Mouse (Mus musculus): ENCODE data around the gene 2900011O08Rik. TPM values are rescaled to one million over a fixed set of nuclear protein-coding genes. Genes with fewer than 3 reads are reported as not detected.

The 2900011O08Rik gene
- total RNA-seq, 1 experiment from 2014 or later: not detected

DNA sequence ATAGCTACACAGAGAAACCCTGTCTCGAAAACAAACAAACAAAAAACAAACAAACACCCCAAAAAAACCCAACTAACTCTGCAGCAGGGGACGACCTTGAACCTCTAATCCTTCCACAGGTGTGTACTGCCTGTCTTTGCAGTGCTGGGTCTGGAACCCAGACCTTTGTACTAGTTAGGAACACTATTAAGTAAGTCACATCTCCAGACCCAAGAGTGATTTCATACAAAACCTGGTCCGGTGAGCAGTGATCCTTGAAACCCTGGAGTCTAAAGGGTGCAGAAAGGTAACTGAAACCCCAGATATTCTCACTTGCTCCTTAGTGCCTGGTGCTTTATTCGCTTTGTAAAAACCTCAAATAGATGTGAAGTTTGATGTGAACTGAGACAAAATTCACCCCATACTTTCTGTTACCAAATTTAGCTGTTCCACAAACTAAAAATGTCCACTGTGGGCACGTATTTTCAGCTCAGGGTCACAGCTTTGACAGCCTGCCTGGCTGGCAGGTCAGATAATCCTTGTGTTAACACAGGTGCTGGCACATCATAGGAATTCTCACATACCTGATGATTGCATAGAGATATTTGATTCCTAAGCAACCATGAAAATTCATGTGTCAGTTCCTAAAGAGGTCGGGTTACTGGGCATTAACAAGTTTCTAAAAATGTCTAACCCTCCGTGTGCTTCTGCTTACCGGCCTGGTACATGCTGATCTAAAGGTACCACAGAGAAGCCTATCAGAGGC, 17.2 kb downstream of the 2900011O08Rik start:
- ATAC-seq (replicated peaks; ENCODE audit: low read depth, poor library complexity, severe bottlenecking): no peak

DNA sequence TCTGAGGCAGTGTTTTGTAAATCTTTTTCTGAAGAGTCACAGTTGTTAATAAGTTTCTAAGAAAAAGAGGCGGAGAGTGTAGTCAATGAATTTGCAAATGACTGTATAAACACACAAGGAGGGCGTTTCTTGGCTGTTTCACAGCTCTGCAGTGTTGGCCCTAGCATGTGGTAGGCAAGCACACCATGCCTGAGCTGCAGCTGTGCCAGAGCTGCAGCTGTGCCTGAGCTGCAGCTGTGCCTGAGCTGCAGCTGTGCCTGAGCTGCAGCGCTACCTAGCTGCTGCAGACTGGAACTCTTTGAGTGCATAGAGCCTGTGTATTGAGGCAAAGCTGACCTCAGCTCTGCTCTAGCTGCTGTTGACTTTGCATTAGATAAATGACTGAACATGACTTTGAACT, 17.8 kb downstream of the 2900011O08Rik start:
- ATAC-seq (replicated peaks; ENCODE audit: low read depth, poor library complexity, severe bottlenecking): peak; percentile 84

DNA sequence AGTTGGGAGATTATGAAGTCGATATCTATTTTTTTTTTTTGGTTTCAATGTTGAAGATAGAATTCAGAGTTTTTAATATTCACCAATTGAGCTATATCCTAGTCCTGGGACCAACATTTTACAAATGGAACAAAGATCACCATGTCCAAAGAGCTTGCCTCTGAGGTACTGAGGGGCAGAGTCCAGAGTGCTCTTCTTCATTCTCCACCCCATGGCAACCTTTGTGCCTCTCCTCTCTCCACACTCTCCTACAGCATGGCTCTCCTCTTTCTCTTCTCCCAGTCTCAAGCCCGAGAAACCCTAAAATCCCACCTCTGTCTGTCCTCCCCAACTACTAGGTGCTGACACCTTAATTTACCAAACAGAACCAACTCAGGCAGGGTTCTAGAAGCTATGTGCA, 18.3 kb downstream of the 2900011O08Rik start:
- no peak for ATAC-seq (replicated peaks; ENCODE audit: low read depth, poor library complexity, severe bottlenecking)

DNA sequence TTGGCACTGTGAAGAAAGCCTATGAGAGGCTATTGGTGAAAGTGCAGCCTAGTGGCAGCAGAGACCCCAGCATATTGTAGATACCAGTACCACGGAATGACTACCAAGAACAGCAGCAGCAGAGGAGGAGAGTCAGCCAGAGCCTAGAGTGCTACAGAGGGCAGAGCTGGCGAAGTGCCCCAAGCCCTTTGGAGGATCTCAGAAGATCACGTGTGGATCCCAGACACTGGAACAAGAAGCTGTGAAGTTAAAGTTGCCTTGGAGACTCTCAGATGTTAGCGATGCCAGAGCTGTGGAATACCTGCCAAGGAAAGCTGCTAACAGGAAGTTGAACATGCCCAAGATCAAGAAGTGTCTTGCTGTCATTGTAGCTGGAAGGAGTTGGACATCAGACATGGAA, 18.9 kb downstream of the 2900011O08Rik start:
- ATAC-seq (replicated peaks; ENCODE audit: low read depth, poor library complexity, severe bottlenecking): no peak

DNA sequence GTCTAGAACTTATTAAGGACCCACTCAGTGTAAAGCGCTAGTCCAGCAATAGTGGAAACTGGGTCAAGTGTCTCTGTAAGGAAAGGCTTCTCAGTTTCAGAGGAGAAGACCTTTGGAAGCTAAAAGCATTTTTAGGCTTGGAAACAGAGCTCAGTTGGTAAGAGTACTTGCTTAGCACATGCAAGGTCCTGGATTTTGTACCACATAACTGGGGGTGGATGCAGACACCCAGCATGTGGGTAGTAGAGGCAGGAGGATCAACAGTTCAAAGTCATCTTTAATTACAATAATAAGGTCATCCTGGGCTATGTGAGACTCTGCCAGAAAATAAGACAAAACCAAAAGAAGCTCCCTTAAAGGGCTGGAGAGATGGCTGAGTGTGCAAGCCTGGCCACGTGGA, 21.7 kb downstream of the 2900011O08Rik start:
- no peak for ATAC-seq (replicated peaks; ENCODE audit: low read depth, poor library complexity, severe bottlenecking)

DNA sequence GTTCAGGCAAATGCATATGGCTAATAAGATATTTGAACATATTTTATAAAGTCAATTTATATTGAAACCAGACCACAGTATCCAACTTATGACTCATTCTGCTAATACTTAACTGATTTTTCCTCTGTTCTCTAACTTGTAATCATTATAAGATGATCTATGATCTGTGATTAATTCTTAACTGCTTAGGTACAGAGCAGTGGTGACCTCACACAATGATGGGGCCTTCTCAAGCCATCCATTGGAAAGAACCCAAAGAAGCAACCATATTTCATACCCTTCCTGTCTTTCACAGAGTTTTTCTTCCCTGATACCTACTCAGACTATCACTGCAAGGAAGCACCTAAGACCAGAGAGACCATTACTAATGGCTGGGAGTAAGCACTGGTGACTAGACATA, 22.3 kb downstream of the 2900011O08Rik start:
- no peak for ATAC-seq (replicated peaks; ENCODE audit: low read depth, poor library complexity, severe bottlenecking)

DNA sequence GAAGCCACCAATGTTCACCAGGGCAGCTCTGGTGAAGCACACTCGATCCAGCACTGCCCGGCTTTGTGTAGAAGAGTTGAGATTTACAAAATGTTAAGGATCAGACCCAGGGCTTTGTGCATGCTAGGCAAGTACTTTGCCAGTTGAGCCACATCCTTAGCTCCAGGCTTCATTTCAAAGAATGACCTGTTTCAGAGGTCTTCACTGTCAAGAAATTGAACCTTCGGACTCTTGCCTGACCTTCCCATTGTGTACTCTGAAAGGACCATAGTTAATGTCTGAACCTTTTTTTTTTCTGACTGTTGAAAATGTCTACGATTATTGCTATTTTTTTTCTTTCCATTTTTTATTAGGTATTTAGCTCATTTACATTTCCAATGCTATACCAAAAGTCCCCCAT, 23.6 kb downstream of the 2900011O08Rik start:
- no peak for ATAC-seq (replicated peaks; ENCODE audit: low read depth, poor library complexity, severe bottlenecking)

DNA sequence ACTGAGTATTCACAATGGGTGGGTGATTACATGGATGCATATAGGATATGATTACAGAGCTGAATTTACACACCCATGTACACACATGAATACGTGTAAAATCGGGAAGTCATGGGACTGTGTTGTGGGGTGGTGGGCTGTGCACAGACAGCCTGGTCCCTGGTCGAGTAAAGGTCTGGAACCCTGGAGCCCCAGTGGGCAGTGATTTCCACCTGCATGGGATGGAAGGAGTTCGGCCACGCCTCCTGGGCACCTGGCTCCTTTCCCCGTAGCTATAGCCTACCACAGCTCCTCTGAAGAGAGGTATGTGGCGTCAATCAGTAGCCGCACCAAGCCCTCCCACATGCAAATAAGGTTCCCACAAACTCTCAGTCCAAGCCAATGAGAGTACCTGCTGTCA, 30.9 kb downstream of the 2900011O08Rik start:
- no peak for ATAC-seq (replicated peaks; ENCODE audit: low read depth, poor library complexity, severe bottlenecking)

DNA sequence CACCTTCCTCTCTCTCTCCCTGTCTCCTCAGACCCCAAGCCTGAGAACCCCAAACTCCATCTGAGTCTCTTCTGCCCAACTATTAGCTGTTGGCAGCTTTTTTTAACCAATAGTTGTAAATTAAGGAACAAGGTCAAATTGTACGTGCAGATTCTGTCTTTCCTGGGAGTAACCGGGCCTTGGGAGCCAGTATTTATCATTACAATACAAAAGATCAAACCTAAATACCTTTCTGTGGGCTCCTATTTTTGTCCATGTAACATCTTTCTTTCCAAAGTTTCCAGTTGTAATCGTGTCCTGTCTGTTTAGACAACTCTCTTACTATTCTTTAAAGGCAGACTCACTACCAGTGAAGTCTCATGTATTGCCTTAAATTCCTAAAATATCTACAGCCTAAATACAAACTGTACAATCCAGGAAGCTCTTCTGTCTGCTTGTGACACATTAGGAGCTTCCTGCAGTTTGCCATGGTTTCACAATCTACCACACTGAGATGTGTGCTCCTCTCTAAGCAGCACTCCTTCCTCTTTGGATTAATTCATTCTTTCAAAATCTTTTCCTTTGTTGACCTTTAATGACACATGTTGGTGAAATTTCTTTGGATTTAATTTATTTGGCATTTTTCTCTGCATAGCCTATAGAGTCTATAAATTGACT, 34.9 kb downstream of the 2900011O08Rik start:
- peak; percentile 68 for ATAC-seq (replicated peaks; ENCODE audit: low read depth, poor library complexity, severe bottlenecking)

DNA sequence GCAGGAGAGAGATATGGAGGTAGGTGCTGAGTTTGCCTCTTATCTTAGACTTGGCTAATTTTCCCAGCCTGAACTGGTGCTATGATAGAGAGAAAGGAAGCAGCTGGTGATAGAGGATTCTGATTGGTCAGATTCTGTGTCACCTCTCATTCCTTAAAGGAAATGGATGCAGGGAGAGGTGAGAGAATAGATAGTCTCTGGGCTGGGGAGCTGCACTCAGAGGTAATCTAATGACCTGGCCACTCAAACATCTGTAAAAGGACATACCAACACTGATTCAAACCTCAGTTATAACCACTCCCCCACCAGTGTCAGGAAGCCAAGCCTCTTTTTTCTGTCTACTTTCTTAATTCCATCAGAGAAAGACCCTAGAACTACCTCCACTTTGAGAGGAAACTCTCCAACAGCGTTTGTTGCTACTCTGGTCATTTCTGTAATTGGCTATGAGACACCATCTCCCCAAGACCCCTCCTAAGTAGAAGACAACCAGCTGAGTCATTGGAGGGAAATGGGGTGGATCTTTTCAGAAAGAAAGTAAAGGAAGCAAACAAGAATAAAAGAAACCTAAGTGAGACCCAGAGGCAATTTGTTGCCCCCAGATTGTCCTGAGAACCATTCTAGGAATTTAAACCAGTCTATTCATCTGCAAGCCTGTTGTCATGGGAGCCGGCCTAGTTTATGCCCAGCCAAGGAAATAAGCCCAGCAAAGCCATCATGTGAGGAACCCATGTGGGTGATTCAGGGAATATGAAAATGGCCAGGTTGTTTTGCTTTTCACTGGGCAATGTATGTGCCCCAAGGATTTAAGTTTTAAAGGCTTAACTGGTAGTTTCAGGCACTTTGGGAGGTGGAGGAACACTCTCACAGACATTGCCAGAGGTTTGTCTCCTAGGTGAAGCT, 38.9 kb downstream of the 2900011O08Rik start:
- no peak for ATAC-seq (replicated peaks; ENCODE audit: low read depth, poor library complexity, severe bottlenecking)

DNA sequence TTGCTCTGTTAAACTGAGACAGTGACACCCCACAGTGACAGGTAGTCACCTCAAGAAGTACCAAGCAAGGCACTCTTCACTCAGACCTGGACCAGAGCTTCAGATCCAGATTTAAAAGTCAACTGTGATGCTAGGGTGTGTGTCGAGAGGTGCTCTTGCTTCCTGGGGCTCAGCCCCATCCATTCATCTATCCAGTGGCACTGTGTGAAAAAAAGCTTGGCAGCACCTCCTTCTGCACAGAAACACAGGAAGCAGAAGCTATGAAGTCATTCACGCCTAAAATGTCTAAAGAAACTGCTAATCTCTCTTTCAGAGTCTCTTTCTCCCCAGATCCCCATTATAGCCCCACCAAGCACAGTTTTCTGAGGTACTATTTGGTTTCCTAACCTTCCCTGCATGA, 42.7 kb downstream of the 2900011O08Rik start:
- ATAC-seq (replicated peaks; ENCODE audit: low read depth, poor library complexity, severe bottlenecking): no peak

DNA sequence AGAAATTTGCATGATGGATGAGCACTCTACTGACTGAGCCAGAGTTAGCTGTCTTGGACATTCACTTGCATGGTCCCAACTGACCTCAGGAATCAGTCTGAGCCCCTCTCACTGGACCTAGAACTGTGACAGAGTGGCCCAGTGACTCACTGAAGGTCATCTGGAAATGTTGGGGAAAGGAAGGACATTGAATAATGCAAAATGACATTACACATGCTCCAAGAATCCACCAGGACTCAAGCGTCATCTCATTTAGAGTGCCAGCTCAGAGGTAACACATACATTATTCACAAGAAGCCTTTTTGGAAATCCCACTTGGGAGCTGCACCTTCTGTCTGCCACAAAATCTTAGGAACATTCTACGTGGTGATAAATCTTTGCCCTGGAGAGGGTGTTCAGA, 43.4 kb downstream of the 2900011O08Rik start:
- ATAC-seq (replicated peaks; ENCODE audit: low read depth, poor library complexity, severe bottlenecking): no peak

DNA sequence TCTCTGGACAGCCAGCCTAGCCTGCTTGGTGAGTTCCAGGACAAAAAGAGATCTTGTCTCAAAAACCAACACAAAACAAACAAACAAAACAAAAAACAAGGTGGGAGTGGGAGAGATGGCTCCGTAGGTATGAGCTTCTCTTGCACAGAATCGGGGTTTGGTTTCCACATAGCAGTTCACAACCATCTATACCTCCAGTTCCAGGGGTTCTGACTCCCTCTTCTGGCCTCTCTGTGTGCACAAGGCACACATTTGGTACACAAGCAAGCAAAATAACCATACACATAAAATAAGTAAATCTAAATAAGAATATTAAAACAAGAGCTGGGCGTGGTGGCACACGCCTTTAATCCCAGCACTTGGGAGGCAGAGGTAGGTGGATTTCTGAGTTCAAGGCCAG, 44.2 kb downstream of the 2900011O08Rik start:
- ATAC-seq (replicated peaks; ENCODE audit: low read depth, poor library complexity, severe bottlenecking): no peak

DNA sequence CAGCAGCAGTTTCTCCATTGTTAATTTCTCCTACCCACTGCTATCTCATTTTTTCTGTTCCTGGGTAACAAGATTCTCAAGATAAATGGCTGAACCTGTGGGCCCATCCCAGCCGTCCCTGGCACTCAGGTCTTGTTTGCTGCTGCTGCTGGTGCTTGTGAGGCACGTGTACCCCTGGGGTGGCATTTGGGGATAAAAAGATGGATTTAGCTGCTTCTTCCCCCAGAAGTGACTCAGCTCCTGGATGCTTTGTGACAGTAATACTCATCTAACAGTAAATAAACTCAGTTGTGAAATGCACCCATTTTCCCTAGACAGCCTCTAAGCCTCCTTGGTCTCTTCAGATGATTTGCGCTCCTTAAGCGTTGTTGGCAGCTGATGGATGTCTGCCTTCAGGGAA, 46.7 kb downstream of the 2900011O08Rik start:
- ATAC-seq (replicated peaks; ENCODE audit: low read depth, poor library complexity, severe bottlenecking): no peak

DNA sequence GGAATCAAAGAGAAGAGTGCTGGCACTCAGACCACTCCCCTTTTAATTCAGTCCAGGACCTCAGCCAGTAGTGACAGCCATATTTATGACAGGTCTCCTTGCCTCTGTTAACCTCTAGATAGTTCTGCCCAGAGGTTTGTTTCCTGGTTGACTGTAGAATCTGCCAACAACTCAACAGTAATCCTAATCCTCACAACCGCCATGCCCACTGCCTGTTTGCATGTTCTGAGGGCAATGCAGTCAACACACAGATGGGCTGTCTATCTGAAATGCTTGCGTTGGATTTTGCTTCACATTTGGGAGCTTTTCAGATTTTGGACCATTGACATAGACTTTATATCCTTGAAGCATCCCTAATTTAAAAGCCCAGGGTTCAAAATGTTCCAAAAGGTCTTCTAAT, 56.0 kb downstream of the 2900011O08Rik start:
- ATAC-seq (replicated peaks; ENCODE audit: low read depth, poor library complexity, severe bottlenecking): no peak

DNA sequence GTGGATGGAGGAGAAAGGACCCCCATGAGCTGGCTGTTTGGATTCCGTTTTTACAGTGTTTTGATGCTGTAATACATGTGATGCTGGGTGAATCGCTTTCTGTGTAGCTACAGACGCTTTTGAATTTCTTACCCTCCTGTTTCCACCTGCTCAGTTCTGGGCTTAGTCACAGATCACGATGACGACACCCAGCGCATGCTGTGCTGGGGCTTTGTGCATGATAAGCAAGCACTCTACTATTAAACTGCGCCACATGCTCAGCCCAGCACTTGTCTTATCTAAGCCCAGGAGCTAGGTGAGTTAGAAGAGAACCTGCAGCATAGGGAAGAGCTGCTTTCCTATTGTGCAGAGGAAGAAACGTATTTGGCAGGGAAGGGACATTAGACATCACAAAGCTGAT, 58.3 kb downstream of the 2900011O08Rik start:
- no peak for ATAC-seq (replicated peaks; ENCODE audit: low read depth, poor library complexity, severe bottlenecking)

DNA sequence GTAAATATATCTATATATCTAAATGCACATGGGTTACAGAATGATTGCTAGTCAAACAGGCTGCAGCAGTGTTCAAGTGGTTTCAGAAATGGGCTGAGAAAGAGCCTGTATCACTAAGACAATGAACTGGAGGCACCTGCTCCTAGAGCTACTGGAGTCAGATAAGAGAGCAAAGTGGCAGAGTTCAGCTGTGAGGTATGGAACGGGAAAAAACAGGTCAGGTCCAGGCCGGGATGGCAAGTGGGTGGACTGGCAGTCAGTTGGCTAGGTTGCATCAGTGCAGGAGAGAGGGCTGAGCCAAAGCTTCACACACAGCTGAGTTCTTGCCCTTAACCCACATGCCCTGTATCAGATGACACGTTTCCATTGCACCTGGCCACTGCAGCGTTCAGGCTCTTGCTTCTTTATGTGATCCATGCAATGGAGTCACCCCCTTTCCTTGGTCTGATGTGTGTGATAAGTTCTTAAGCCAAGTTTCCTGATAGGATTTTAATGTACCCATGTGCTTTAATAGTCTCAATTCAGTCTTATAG, 59.9 kb downstream of the 2900011O08Rik start:
- ATAC-seq (replicated peaks; ENCODE audit: low read depth, poor library complexity, severe bottlenecking): no peak

DNA sequence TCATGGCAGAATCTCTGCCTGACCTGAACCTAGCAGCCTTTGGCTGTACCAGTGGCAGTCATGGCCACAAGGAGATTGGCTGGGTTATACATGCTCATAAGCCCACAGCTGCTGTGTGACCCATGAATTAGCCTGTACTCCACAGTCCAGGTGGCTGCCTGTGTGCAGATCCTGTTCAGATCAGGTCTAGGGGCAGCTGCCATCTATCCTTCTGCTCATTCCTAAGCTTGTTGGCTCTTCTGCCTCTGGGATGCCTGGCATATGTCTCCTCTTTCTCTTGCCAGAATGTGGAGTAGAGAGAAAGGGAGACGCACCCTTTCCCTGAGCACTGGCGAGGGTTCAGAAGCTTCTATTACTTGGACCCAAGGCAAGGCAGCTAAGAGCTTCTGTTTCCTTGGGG, 65.8 kb downstream of the 2900011O08Rik start:
- ATAC-seq (replicated peaks; ENCODE audit: low read depth, poor library complexity, severe bottlenecking): no peak

DNA sequence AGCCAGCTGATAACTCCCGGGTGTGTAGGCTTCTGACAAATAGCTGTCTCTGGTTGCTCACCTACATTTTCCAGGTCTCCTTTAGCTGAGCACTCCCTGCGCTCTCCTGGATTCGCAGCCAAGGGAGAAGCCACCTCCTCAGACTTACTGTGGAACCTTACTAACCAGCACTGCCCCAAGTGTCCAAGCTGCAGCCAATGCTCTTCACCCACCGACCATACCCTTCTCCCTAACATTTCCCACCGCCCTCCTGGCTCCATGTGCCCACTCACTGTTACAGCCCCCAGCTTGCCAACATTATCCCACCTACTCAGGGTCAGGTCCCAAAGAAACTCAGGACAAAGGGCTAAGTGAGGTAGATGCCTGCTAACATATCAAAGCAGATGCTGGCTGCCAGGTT, 66.7 kb downstream of the 2900011O08Rik start:
- no peak for ATAC-seq (replicated peaks; ENCODE audit: low read depth, poor library complexity, severe bottlenecking)

DNA sequence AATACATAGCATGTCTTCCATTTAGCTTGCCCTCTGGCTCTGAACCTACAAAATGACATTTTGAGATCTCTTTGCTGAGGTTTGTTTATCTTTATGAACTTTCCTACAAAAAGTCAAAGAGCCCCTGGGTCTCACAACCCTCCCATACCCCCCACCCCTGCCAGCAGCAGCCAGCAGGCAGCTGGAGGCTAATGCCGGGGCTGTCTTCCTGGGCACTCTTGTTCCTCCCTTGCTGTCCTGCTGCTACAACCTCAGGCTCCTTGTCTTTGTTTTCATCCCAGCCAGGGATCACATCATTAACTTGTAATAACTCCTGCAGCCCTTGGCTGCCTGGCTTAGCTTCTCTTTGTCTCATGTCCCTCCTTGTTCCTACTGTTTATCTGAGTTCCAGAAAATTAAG, 68.9 kb downstream of the 2900011O08Rik start:
- no peak for ATAC-seq (replicated peaks; ENCODE audit: low read depth, poor library complexity, severe bottlenecking)

DNA sequence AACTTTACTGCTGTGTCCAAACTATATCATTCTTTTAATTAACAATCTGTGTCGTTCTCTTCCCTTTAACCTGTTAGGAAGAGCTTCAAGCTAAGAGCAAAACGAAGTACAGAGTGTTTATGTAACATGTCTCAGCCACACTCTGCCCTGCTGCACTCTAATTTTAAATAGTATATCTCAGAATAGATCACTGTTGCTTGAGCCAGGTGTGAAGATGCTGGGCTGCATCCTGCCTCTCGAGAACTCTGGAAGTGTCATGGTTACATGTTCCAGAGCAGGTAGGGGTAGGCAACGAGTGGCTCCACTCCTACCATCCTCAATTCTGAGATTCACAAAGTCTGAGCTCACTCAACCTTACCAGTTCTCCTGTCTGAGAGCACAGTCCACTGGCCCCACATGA, 70.3 kb downstream of the 2900011O08Rik start:
- ATAC-seq (replicated peaks; ENCODE audit: low read depth, poor library complexity, severe bottlenecking): no peak
